Mouse (Mus musculus): ENCODE data around the gene Tmem30b.

DNA sequence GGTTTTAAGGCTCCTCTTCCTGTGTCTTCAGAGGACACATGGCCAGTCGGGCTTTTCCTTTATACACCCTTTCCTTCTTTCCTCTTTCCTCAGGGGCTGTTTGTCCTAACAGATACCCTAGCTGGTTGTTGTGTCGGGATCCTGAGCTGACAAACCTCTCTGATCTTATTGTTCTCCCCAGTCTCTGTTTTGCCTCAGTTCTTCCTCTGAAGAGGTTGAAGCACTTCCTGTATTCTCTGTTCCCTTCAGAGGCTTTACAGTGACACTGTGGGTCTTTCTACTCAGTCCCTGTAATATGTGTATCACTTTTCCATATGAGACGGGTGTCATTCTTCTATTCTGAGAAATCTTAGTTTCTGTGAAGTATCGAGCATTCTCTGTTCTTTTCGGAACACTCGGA lies 31.9 kb upstream of the Tmem30b start:
- TF ChIP-seq POLR2A (IDR thresholded peaks at IDR 0.05; ENCODE audit: low read depth, low read length) (no peak), CTCF (IDR thresholded peaks at IDR 0.05; ENCODE audit: extremely low read depth, insufficient read depth, insufficient read length, insufficient replicate concordance) (no peak)
